Mouse (Mus musculus) hindbrain, embryonic 12.5 days (tissue): Measurements from ENCODE around the gene Rnd1. TPM values are rescaled to one million over a fixed set of nuclear protein-coding genes. Genes with fewer than 3 reads are reported as not detected.

Experiments used
- ATAC-seq: fragments of 200-750 bp; cut with Nextera tagmentation; 2 replicates; pipeline ENCODE4 v1.8.0; 2017; ENCODE audit warnings: moderate TSS enrichment; ENCODE audit not compliant: low FRiP score
- H3K27ac ChIP-seq: fragments of 300-500 bp; sonication (generic); 2 replicates; pipeline ENCODE4 v1.5.1; 2016; ENCODE audit warnings: mild to moderate bottlenecking
- H3K27me3 ChIP-seq: fragments of 300-500 bp; sonication (generic); 2 replicates; pipeline ENCODE4 v1.6.1; 2016; ENCODE audit warnings: mild to moderate bottlenecking
- H3K36me3 ChIP-seq: fragments of 300-500 bp; sonication (generic); 2 replicates; pipeline ENCODE4 v1.6.1; 2016; ENCODE audit warnings: mild to moderate bottlenecking
- H3K4me1 ChIP-seq: fragments of 300-500 bp; sonication (generic); 2 replicates; pipeline ENCODE4 v1.6.1; 2016
- H3K4me2 ChIP-seq: fragments of 300-500 bp; sonication (generic); replicated peaks from 2 replicates; pipeline ENCODE4 v1.6.1; 2016; ENCODE audit warnings: mild to moderate bottlenecking
- H3K4me3 ChIP-seq: fragments of 300-500 bp; sonication (generic); 2 replicates; pipeline ENCODE4 v1.5.1; 2016; ENCODE audit warnings: mild to moderate bottlenecking
- H3K9ac ChIP-seq: fragments of 300-500 bp; sonication (generic); 2 replicates; pipeline ENCODE4 v1.6.1; 2016; ENCODE audit warnings: mild to moderate bottlenecking, moderate library complexity
- H3K9me3 ChIP-seq: fragments of 300-500 bp; sonication (generic); replicated peaks from 2 replicates; pipeline ENCODE4 v1.6.1; 2016; ENCODE audit warnings: mild to moderate bottlenecking
- WGBS: fragments of 180-500 bp; shearing (Covaris S2); methylation state at CpG from one replicate; pipeline ENCODE4 v1.1.7; 2016; 5-methylcytosine and 5-hydroxymethylcytosine counted together
- polyA plus RNA-seq: library from polyadenylated mRNA; unstranded; fragments of >200 nt; fragmentation: Nextera tagmentation; extraction: Ambion mirVana; gene quantifications from 2 replicates; pipeline ENCODE4 v1.2.1, GENCODE M21; 2016

The Rnd1 gene
- polyA plus RNA-seq = 6.4 and 6.5 TPM in 2 replicates

- H3K9me3 ChIP-seq = no peaks in the 10 kb centered on the region
- peak; percentile 94 for ATAC-seq
- H3K27me3 ChIP-seq = peaks cover 43% of the 10 kb centered on the region
- peaks cover 45% of the 10 kb centered on the region for H3K4me1 ChIP-seq
- peak within 1 kb of the TSS; percentile 68 for H3K9ac ChIP-seq
- no peak within 1 kb of the TSS for H3K27ac ChIP-seq
- 0 out of 2 replicates have a peak, but pooled peaks cover 4% of the 10 kb centered on the region for H3K36me3 ChIP-seq
- peak within 1 kb of the TSS; percentile 85 for H3K4me2 ChIP-seq
- WGBS = 2% methylated on average over 37 of the region's 37 CpGs
- peak within 1 kb of the TSS; percentile 51 for H3K4me3 ChIP-seq
Observed at GRCm38 (mm10) chr15:98676940-98677728, at the start of gene Rnd1. Rnd1 (minus strand) TSS chr15:98677461.

GRCm38 (mm10) chr15:98726746-98727145 is 49.5 kb upstream of the Rnd1 start:
- peak overlapping the region; percentile 44 for H3K4me3 ChIP-seq
- peaks cover 39% of the 10 kb centered on the region for H3K27me3 ChIP-seq
- H3K27ac ChIP-seq = no peak overlapping the region
- H3K4me1 ChIP-seq = peaks cover 31% of the 10 kb centered on the region
- H3K9me3 ChIP-seq = no peaks in the 10 kb centered on the region
- peak overlapping the region; percentile 86 for H3K4me2 ChIP-seq
- H3K9ac ChIP-seq = peak overlapping the region; percentile 48; the same call in 1 of the 2 replicates
- 45% methylated on average over 7 of the region's 7 CpGs for WGBS
- no peaks in the 10 kb centered on the region for H3K36me3 ChIP-seq
- no peak for ATAC-seq

- peaks cover 31% of the 10 kb centered on the region for H3K4me1 ChIP-seq
- WGBS = 69% methylated on average over 4 of the region's 4 CpGs
- H3K27ac ChIP-seq = no peak overlapping the region
- no peak for ATAC-seq
- H3K36me3 ChIP-seq = no peaks in the 10 kb centered on the region
- H3K4me2 ChIP-seq = no peak overlapping the region
- H3K9ac ChIP-seq = no peak overlapping the region
- no peak overlapping the region for H3K4me3 ChIP-seq
- H3K9me3 ChIP-seq = no peaks in the 10 kb centered on the region
- H3K27me3 ChIP-seq = peaks cover 45% of the 10 kb centered on the region
Observed at GRCm38 (mm10) chr15:98726079-98726478, 48.8 kb upstream of the Rnd1 start.

- no peaks in the 10 kb centered on the region for H3K9me3 ChIP-seq
- H3K27me3 ChIP-seq = peaks cover 41% of the 10 kb centered on the region
- H3K36me3 ChIP-seq = no peaks in the 10 kb centered on the region
- ATAC-seq = no peak
- WGBS = 29% methylated on average over 19 of the region's 19 CpGs
- no peak overlapping the region for H3K9ac ChIP-seq
- H3K4me1 ChIP-seq = peaks cover 31% of the 10 kb centered on the region
- peak overlapping the region; percentile 22; the same call in 1 of the 2 replicates for H3K4me2 ChIP-seq
- H3K27ac ChIP-seq = no peak overlapping the region
- H3K4me3 ChIP-seq = no peak overlapping the region
Observed at GRCm38 (mm10) chr15:98724441-98724840, 47.2 kb upstream of the Rnd1 start.

GRCm38 (mm10) chr15:98722854-98723253 is 45.6 kb upstream of the Rnd1 start:
- no peak overlapping the region for H3K4me2 ChIP-seq
- no peaks in the 10 kb centered on the region for H3K9me3 ChIP-seq
- no peaks in the 10 kb centered on the region for H3K36me3 ChIP-seq
- H3K9ac ChIP-seq = no peak overlapping the region
- H3K4me1 ChIP-seq = peaks cover 23% of the 10 kb centered on the region
- H3K27ac ChIP-seq = no peak overlapping the region
- peaks cover 36% of the 10 kb centered on the region for H3K27me3 ChIP-seq
- H3K4me3 ChIP-seq = no peak overlapping the region
- 55% methylated on average over 14 of the region's 14 CpGs for WGBS
- no peak for ATAC-seq

- H3K4me2 ChIP-seq = no peak overlapping the region
- no peak for ATAC-seq
- H3K4me3 ChIP-seq = no peak overlapping the region
- 86% methylated on average over 8 of the region's 8 CpGs for WGBS
- no peak overlapping the region for H3K27ac ChIP-seq
- peaks cover 33% of the 10 kb centered on the region for H3K27me3 ChIP-seq
- no peak overlapping the region for H3K9ac ChIP-seq
- peaks cover 16% of the 10 kb centered on the region for H3K4me1 ChIP-seq
- no peaks in the 10 kb centered on the region for H3K9me3 ChIP-seq
- no peaks in the 10 kb centered on the region for H3K36me3 ChIP-seq
Observed at GRCm38 (mm10) chr15:98722191-98722590, 44.9 kb upstream of the Rnd1 start.

- 67% methylated on average over 16 of the region's 16 CpGs for WGBS
- H3K4me3 ChIP-seq = no peak overlapping the region
- no peak overlapping the region for H3K27ac ChIP-seq
- no peak overlapping the region for H3K9ac ChIP-seq
- H3K4me2 ChIP-seq = no peak overlapping the region
- no peak for ATAC-seq
- H3K36me3 ChIP-seq = no peaks in the 10 kb centered on the region
- 0 out of 2 replicates have a peak, but pooled peaks cover under 1% of the 10 kb centered on the region for H3K4me1 ChIP-seq
- H3K27me3 ChIP-seq = peaks cover 7% of the 10 kb centered on the region; the same call in 1 of the 2 replicates
- no peaks in the 10 kb centered on the region for H3K9me3 ChIP-seq
Observed at GRCm38 (mm10) chr15:98717301-98717700, 40.0 kb upstream of the Rnd1 start.

GRCm38 (mm10) chr15:98714230-98714652 is 37.0 kb upstream of the Rnd1 start:
- Histone ChIP-seq H3K36me3 (no peaks in the 10 kb centered on the region), H3K9me3 (no peaks in the 10 kb centered on the region), H3K27me3 (no peaks in the 10 kb centered on the region), H3K4me1 (no peaks in the 10 kb centered on the region), H3K4me2 (no peak overlapping the region), H3K27ac (no peak overlapping the region), H3K9ac (no peak overlapping the region), H3K4me3 (no peak overlapping the region)
- WGBS = 87% methylated on average over 5 of the region's 5 CpGs
- ATAC-seq = no peak

- Histone ChIP-seq H3K4me3 (no peak overlapping the region), H3K4me2 (no peak overlapping the region), H3K9me3 (no peaks in the 10 kb centered on the region), H3K36me3 (no peaks in the 10 kb centered on the region), H3K4me1 (peaks cover 3% of the 10 kb centered on the region; the same call in 1 of the 2 replicates), H3K9ac (no peak overlapping the region), H3K27ac (no peak overlapping the region), H3K27me3 (peaks cover 11% of the 10 kb centered on the region; the same call in 1 of the 2 replicates)
- 14% methylated on average over 9 of the region's 9 CpGs for WGBS
- ATAC-seq = no peak
Observed at GRCm38 (mm10) chr15:98710442-98710841, 33.2 kb upstream of the Rnd1 start.

- peak within 1 kb of the TSS; percentile 39; the same call in 1 of the 2 replicates for H3K9ac ChIP-seq
- 19% methylated on average over 16 of the region's 16 CpGs for WGBS
Observed at GRCm38 (mm10) chr15:98707766-98708372, 30.6 kb upstream of the Rnd1 start, which contains the start of gene Ccdc65. Ccdc65 (plus strand) TSS chr15:98708207.

GRCm38 (mm10) chr15:98704312-98704711 is 27.1 kb upstream of the Rnd1 start:
- H3K27ac ChIP-seq = no peak overlapping the region
- no peaks in the 10 kb centered on the region for H3K9me3 ChIP-seq
- no peak overlapping the region for H3K9ac ChIP-seq
- no peak for ATAC-seq
- H3K27me3 ChIP-seq = peaks cover 60% of the 10 kb centered on the region
- H3K36me3 ChIP-seq = no peaks in the 10 kb centered on the region
- peaks cover 9% of the 10 kb centered on the region for H3K4me1 ChIP-seq
- H3K4me3 ChIP-seq = no peak overlapping the region
- 63% methylated on average over 9 of the region's 9 CpGs for WGBS
- H3K4me2 ChIP-seq = no peak overlapping the region

More at GRCm38 (mm10) chr15:98707766-98708372, 30.6 kb upstream of the Rnd1 start, which contains the start of gene Ccdc65:
- ATAC-seq = 0 out of 2 replicates have a peak, but pooled peaks have one; percentile 32
- peak within 1 kb of the TSS; percentile 34 for H3K4me3 ChIP-seq
- no peaks in the 10 kb centered on the region for H3K36me3 ChIP-seq
- no peak within 1 kb of the TSS for H3K27ac ChIP-seq
- peak within 1 kb of the TSS; percentile 52 for H3K4me2 ChIP-seq
- H3K4me1 ChIP-seq = peaks cover 3% of the 10 kb centered on the region; the same call in 1 of the 2 replicates
- no peaks in the 10 kb centered on the region for H3K9me3 ChIP-seq
- H3K27me3 ChIP-seq = peaks cover 30% of the 10 kb centered on the region
